Mouse (Mus musculus): ENCODE results near the gene Dnmt3c.

DNA sequence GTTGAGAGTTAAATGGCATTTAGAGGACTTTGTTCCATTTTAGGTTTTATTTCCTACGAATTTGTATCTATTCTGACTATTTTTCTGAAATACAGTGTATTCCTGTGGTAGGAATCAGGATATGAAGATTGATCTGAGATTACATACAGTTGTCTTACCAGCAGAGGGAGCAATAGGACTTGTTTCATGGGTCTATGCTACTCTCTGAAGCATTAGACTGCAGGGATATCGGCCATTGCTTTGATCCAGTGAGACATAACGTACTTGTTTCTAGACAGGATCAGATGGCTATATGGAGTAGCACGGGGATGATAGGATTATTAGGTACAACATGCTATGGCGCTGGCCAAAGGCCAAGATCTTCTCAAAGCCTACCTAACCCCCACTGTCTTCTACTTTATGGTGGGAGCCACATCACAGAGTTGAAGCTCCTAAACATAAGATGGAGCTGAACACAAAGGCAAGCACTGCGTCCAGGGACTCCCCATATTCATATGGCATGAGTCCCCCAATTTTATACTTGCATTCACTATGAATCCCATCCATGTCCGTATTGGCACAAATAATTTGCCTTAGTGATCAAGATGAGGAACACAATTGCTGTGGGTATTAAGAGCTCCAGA is 27.6 kb upstream of the Dnmt3c start:
- TF ChIP-seq EP300 (IDR thresholded peaks at IDR 0.05; ENCODE audit: insufficient read depth, low read depth, low read length) = no peak
- peak; percentile 3 for TF ChIP-seq CTCF (IDR thresholded peaks at IDR 0.05; ENCODE audit: low read depth, low read length)
- TF ChIP-seq POLR2A (IDR thresholded peaks at IDR 0.05; ENCODE audit: insufficient read depth, low read length) = no peak

Measured in ES-Bruce4 (cell line).